Mouse (Mus musculus) midbrain, postnatal 0 days (tissue): ENCODE measurements at regions not wholly inside any gene's neighbourhood (a gene's known extent, or its start where the extent isn't known, plus 50 kb on each side); places are given as distances from the start of the nearest gene placed in this dataset.
A peak's percentile ranks its signal among the peaks of the same experiment; 100 is the strongest.

ENCODE experiments used
- ATAC-seq: fragments of 200-750 bp; cut with Nextera tagmentation; 2 replicates; pipeline ENCODE4 v1.8.0; 2017; ENCODE audit warnings: moderate number of reproducible peaks, mild to moderate bottlenecking, moderate TSS enrichment, moderate library complexity; ENCODE audit not compliant: low FRiP score
- DNase-seq: peaks from one replicate; pipeline ENCODE4 v3.0.0-alpha.2; 2015; ENCODE audit warnings: low spot score
- H3K27ac ChIP-seq: fragments of 300-500 bp; sonication (generic); 2 replicates; pipeline ENCODE4 v1.5.1; 2014; ENCODE audit warnings: low read depth, mild to moderate bottlenecking, low read length, mixed read lengths
- H3K27me3 ChIP-seq: fragments of 300-500 bp; sonication (generic); 2 replicates; pipeline ENCODE4 v1.6.1; 2014; ENCODE audit warnings: low read length, control low read depth, mixed read lengths; ENCODE audit not compliant: insufficient read depth
- H3K36me3 ChIP-seq: fragments of 300-500 bp; sonication (generic); 2 replicates; pipeline ENCODE4 v1.6.1; 2014; ENCODE audit warnings: low read length, control low read depth, mixed read lengths; ENCODE audit not compliant: insufficient read depth
- H3K4me1 ChIP-seq: fragments of 300-500 bp; sonication (generic); 2 replicates; pipeline ENCODE4 v1.6.1; 2014; ENCODE audit warnings: mild to moderate bottlenecking, control low read depth, antibody characterized with exemption, low read length, mixed read lengths; ENCODE audit not compliant: insufficient read depth
- H3K4me2 ChIP-seq: fragments of 300-500 bp; sonication (generic); 2 replicates; pipeline ENCODE4 v1.6.1; 2014; ENCODE audit warnings: low read depth, mild to moderate bottlenecking, low read length, mixed read lengths; ENCODE audit not compliant: poor library complexity, severe bottlenecking
- H3K4me3 ChIP-seq: fragments of 300-500 bp; sonication (generic); 2 replicates; pipeline ENCODE4 v1.5.1; 2014; ENCODE audit warnings: low read depth, mild to moderate bottlenecking, low read length, moderate library complexity
- H3K9ac ChIP-seq: fragments of 300-500 bp; sonication (generic); replicated peaks from 2 replicates; pipeline ENCODE4 v1.6.1; 2014; ENCODE audit warnings: mild to moderate bottlenecking, low read length, moderate library complexity, mixed read lengths; ENCODE audit not compliant: poor library complexity, severe bottlenecking
- H3K9me3 ChIP-seq: fragments of 300-500 bp; sonication (generic); 2 replicates; pipeline ENCODE4 v1.6.1; 2016; ENCODE audit warnings: low read length, control low read depth
- CTCF ChIP-seq: IDR thresholded peaks from 2 replicates; pipeline ENCODE4 v1.5.1; 2016; ENCODE audit warnings: antibody characterized with exemption, mild to moderate bottlenecking
- WGBS: fragments of 180-500 bp; shearing (Covaris S2); extraction: QIAGEN DNeasy Blood & Tissue Kit; methylation state at CpG from one replicate; pipeline ENCODE4 v1.1.7; 2014; 5-methylcytosine and 5-hydroxymethylcytosine counted together

GRCm38 (mm10) chr12:7835731-7836130 is 141.7 kb upstream of the Apob start:
- Histone ChIP-seq H3K9ac (no peak overlapping the region), H3K9me3 (no peaks in the 10 kb centered on the region), H3K27me3 (no peaks in the 10 kb centered on the region), H3K27ac (no peak overlapping the region), H3K4me2 (no peak overlapping the region), H3K4me1 (no peaks in the 10 kb centered on the region), H3K4me3 (no peak overlapping the region), H3K36me3 (no peaks in the 10 kb centered on the region)
- no peak for TF ChIP-seq CTCF
- ATAC-seq, result no peak
- 42% methylated on average over 3 of the region's 3 CpGs for WGBS
- DNase-seq, result no peak

- no peaks in the 10 kb centered on the region for H3K27me3 ChIP-seq
- H3K36me3 ChIP-seq, result no peaks in the 10 kb centered on the region
- no peak overlapping the region for H3K9ac ChIP-seq
- no peaks in the 10 kb centered on the region for H3K9me3 ChIP-seq
- DNase-seq (peak; percentile 75), ATAC-seq (no peak)
- no peaks in the 10 kb centered on the region for H3K4me1 ChIP-seq
- H3K4me2 ChIP-seq, result no peak overlapping the region
- peak; percentile 86 for TF ChIP-seq CTCF
- WGBS, result 36% methylated on average over 2 of the region's 2 CpGs
- H3K4me3 ChIP-seq, result no peak overlapping the region
- H3K27ac ChIP-seq, result no peak overlapping the region
Measured at GRCm38 (mm10) chr12:7853876-7854275, 123.6 kb upstream of the Apob start.

DNA sequence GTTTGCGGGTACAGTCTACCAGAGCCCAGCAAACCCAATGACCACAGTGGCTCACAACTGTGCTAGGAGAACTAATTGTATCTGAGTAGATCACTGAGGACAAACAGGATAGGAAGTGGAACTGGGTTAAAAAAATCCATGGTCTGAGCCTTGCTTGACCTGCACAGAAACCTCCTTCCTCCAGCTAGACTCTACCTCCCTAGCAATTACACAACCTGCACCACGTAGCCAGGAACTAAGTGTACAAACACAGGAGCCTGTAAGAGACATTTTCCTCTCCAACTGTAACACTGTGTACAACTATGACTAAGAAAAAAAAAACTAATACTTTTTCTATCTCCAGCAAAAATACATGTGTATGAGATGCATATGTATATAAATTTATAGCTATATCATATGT is 121.8 kb upstream of the Apob start:
- no peak overlapping the region for H3K4me3 ChIP-seq
- no peak for ATAC-seq
- H3K9me3 ChIP-seq, result no peaks in the 10 kb centered on the region
- no peaks in the 10 kb centered on the region for H3K4me1 ChIP-seq
- DNase-seq, result no peak
- no peak overlapping the region for H3K9ac ChIP-seq
- no peaks in the 10 kb centered on the region for H3K36me3 ChIP-seq
- no peak for TF ChIP-seq CTCF
- no peak overlapping the region for H3K4me2 ChIP-seq
- H3K27ac ChIP-seq, result no peak overlapping the region
- H3K27me3 ChIP-seq, result no peaks in the 10 kb centered on the region
- WGBS, result 94% methylated on average over 2 of the region's 2 CpGs

DNA sequence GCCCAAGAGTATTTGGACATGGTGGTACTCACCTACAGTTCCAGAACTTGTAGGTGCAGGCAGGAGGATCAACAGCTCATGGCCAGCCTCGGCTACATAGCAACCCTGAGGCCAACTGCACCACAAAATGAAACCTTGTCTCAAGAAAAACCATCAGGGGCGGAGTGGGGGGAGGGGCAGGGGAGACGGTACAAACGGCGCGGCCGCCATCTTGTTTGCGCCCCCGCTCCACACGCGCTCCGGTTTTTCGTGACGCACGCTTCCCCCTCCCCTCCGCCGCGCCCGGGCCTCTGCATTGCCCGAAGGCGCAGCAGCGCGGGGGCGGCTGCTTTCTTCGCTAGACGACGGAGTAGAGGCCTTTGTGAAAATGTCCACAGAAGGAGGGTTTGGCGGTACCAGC is 117.9 kb upstream of the Apob start:
- DNase-seq (no peak), ATAC-seq (no peak)
- TF ChIP-seq CTCF, result no peak
- no peak overlapping the region for H3K9ac ChIP-seq
- H3K4me2 ChIP-seq, result no peak overlapping the region
- no peaks in the 10 kb centered on the region for H3K27me3 ChIP-seq
- no peaks in the 10 kb centered on the region for H3K4me1 ChIP-seq
- H3K9me3 ChIP-seq, result no peaks in the 10 kb centered on the region
- no peak overlapping the region for H3K27ac ChIP-seq
- 89% methylated on average over 28 of the region's 28 CpGs for WGBS
- H3K36me3 ChIP-seq, result no peaks in the 10 kb centered on the region
- no peak overlapping the region for H3K4me3 ChIP-seq

DNA sequence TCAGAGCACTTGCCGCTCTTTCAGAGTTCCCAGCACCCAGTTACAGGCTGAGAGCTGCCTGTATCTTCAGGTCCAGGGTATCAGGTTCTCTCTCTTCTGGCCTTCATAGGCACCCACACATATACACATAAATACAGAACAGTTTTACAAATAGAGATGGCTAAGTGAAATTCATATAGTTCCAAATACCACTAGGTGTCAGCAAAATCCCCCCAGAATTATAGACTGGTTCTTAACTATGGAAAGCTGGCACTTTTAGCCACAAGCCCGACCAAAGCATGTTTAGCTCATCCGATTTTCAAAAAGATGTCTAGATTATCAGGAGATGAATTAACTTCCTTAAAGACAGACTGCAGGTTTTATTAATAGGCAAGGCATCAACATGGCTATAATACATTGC is 107.4 kb upstream of the Apob start:
- Histone ChIP-seq H3K4me3 (no peak overlapping the region), H3K4me1 (no peaks in the 10 kb centered on the region), H3K4me2 (no peak overlapping the region), H3K27ac (no peak overlapping the region), H3K36me3 (no peaks in the 10 kb centered on the region), H3K27me3 (no peaks in the 10 kb centered on the region), H3K9me3 (no peaks in the 10 kb centered on the region), H3K9ac (no peak overlapping the region)
- TF ChIP-seq CTCF, result peak; percentile 80
- 51% methylated on average over 3 of the region's 3 CpGs for WGBS
- ATAC-seq, result no peak
- DNase-seq, result peak; percentile 76

- Histone ChIP-seq H3K4me2 (no peak overlapping the region), H3K36me3 (no peaks in the 10 kb centered on the region), H3K27me3 (no peaks in the 10 kb centered on the region), H3K4me3 (no peak overlapping the region), H3K27ac (no peak overlapping the region), H3K9ac (no peak overlapping the region), H3K4me1 (no peaks in the 10 kb centered on the region), H3K9me3 (no peaks in the 10 kb centered on the region)
- DNase-seq, result no peak
- no peak for ATAC-seq
- no peak for TF ChIP-seq CTCF
- 80% methylated on average over 5 of the region's 5 CpGs for WGBS
Measured at GRCm38 (mm10) chr12:7870473-7870872, 107.0 kb upstream of the Apob start.

DNA sequence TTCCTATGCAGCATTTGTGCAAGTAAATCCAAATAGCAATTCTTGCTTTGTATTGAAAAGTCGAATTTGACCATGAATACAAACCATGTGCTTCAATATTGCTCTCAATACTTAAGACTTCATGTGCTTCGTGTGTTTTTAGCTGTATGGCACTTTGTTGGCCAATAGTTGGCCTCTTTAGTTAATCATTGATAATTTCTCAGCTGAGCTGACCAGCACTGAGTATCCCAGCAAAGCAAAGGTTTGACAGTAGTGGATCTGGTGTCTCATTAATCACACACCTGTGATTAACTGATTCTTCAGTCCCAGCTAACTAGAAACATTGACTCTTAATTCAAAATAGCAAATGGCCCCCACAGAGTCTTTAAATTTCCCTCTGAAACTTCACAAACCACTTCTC is 102.0 kb upstream of the Apob start:
- WGBS, result 83% methylated on average over 2 of the region's 2 CpGs
- Histone ChIP-seq H3K27ac (no peak overlapping the region), H3K9ac (no peak overlapping the region), H3K9me3 (no peaks in the 10 kb centered on the region), H3K4me1 (no peaks in the 10 kb centered on the region), H3K4me2 (no peak overlapping the region), H3K4me3 (no peak overlapping the region), H3K27me3 (no peaks in the 10 kb centered on the region), H3K36me3 (no peaks in the 10 kb centered on the region)
- no peak for TF ChIP-seq CTCF
- no peak for ATAC-seq
- no peak for DNase-seq
